In genomic region chr4:108461262-108461903, GRCm38 (mm10) we compare ENCODE assay signal across 8 mouse cellular contexts. TPM values are rescaled to one million over a fixed set of nuclear protein-coding genes. Genes with fewer than 3 reads are reported as not detected.
DNase-seq lines count a peak whose midpoint lies in the region; ATAC-seq and TF ChIP-seq lines count a peak whose summit lies in the region.

No protein-coding gene starts in this region.

- no peak overlapping the region for H3K27ac ChIP-seq in lung, embryonic 14.5 days (ENCODE audit: low read depth)
- no peak overlapping the region for H3K27ac ChIP-seq in forebrain, embryonic 10.5 days
- H3K27ac ChIP-seq in limb, embryonic 12.5 days = no peak overlapping the region

- TF ChIP-seq CTCF in lung, embryonic 14.5 days (IDR thresholded peaks at IDR 0.05; ENCODE audit: low read depth) = no peak

- peak overlapping the region; percentile 98 for H3K9ac ChIP-seq in lung, embryonic 14.5 days
- H3K9ac ChIP-seq in limb, embryonic 12.5 days (replicated peaks) = peak overlapping the region; percentile 47

- no peak for ATAC-seq in lung, embryonic 14.5 days (ENCODE audit: insufficient read depth)
- ATAC-seq in limb, embryonic 12.5 days (ENCODE audit: insufficient number of reproducible peaks, insufficient read depth, low FRiP score, low TSS enrichment, low read depth) = no peak
- ATAC-seq in neutrophil, adult 5-6 weeks (ENCODE audit: extremely low read depth, insufficient number of reproducible peaks, low FRiP score, poor library complexity, severe bottlenecking) = 0 out of 2 replicates have a peak, but pooled peaks have one; percentile 14

- peak overlapping the region; percentile 83 for H3K4me2 ChIP-seq in lung, embryonic 14.5 days
- peak overlapping the region; percentile 77 for H3K4me2 ChIP-seq in limb, embryonic 12.5 days

- H3K4me3 ChIP-seq in lung, embryonic 14.5 days (ENCODE audit: low read depth, low read length) = peak overlapping the region; percentile 98
- peak overlapping the region; percentile 86 for H3K4me3 ChIP-seq in forebrain, embryonic 10.5 days
- H3K4me3 ChIP-seq in limb, embryonic 12.5 days (replicated peaks) = peak overlapping the region; percentile 99

- WGBS in lung, embryonic 14.5 days = 23% methylated on average over 5 of the region's 5 CpGs
- WGBS in forebrain, embryonic 10.5 days = 81% methylated on average over 5 of the region's 5 CpGs
- 51% methylated on average over 5 of the region's 5 CpGs for WGBS in limb, embryonic 12.5 days

- H3K27me3 ChIP-seq in lung, embryonic 14.5 days (ENCODE audit: insufficient read depth, low read length) = no peaks in the 10 kb centered on the region
- no peaks in the 10 kb centered on the region for H3K27me3 ChIP-seq in forebrain, embryonic 10.5 days (ENCODE audit: poor library complexity, severe bottlenecking)
- no peaks in the 10 kb centered on the region for H3K27me3 ChIP-seq in limb, embryonic 12.5 days

- H3K4me1 ChIP-seq in lung, embryonic 14.5 days (ENCODE audit: insufficient read depth) = no peaks in the 10 kb centered on the region
- peaks cover 32% of the 10 kb centered on the region for H3K4me1 ChIP-seq in forebrain, embryonic 10.5 days
- H3K4me1 ChIP-seq in limb, embryonic 12.5 days (replicated peaks) = peaks cover 11% of the 10 kb centered on the region

- H3K9me3 ChIP-seq in lung, embryonic 14.5 days (ENCODE audit: low read depth, low read length) = no peaks in the 10 kb centered on the region
- H3K9me3 ChIP-seq in forebrain, embryonic 10.5 days = peaks cover 9% of the 10 kb centered on the region; the same call in 1 of the 2 replicates
- no peaks in the 10 kb centered on the region for H3K9me3 ChIP-seq in limb, embryonic 12.5 days

- intact Hi-C loops in gastrocnemius, postnatal 36 days (cut with DNase I) = no loop called here

- H3K36me3 ChIP-seq in lung, embryonic 14.5 days (ENCODE audit: insufficient read depth) = 0 out of 2 replicates have a peak, but pooled peaks cover 4% of the 10 kb centered on the region
- peaks cover 33% of the 10 kb centered on the region for H3K36me3 ChIP-seq in forebrain, embryonic 10.5 days (replicated peaks)
- H3K36me3 ChIP-seq in limb, embryonic 12.5 days = peaks cover 20% of the 10 kb centered on the region

- DNase-seq in lung, embryonic 14.5 days = no peak
- DNase-seq in lung, postnatal 10 days = no peak
- DNase-seq in forebrain, embryonic 10.5 days (ENCODE audit: extremely low spot score, low spot score) = no peak
- DNase-seq in layer of hippocampus, adult 11-12 months (ENCODE audit: low spot score) = no peak
- DNase-seq in gastrocnemius, postnatal 36 days = no peak
- DNase-seq in cerebellum, adult 11 months = no peak

RNA-seq across cellular contexts. Expression of gene Tut4, which starts 2.2 kb away (rescaled TPM):
- polyA plus RNA-seq in lung, embryonic 14.5 days (2014; fragmentation: Nextera tagmentation; extraction: Ambion mirVana) = 59.6 and 62.6 TPM in 2 replicates
- polyA plus RNA-seq in forebrain, embryonic 10.5 days (2016; fragmentation: Nextera tagmentation; extraction: Ambion mirVana) = 83.3 and 85.1 TPM in 2 replicates
- polyA plus RNA-seq in limb, embryonic 12.5 days (2016; fragmentation: Nextera tagmentation; extraction: Ambion mirVana) = 144 and 154 TPM in 2 replicates
- total RNA-seq in neutrophil, adult 5-6 weeks (2017) = 223 and 242 TPM in 2 replicates
- total RNA-seq in gastrocnemius, postnatal 36 days (2021) = 10 to 100 TPM; 15.7 to 23.2 TPM

RNA-seq across cellular contexts. Expression of gene Gpx7, which starts 54.6 kb away (rescaled TPM):
- 70.3 and 82.4 TPM in 2 replicates for polyA plus RNA-seq in lung, embryonic 14.5 days (2014; fragmentation: Nextera tagmentation; extraction: Ambion mirVana)
- 30.5 and 34.8 TPM in 2 replicates for polyA plus RNA-seq in forebrain, embryonic 10.5 days (2016; fragmentation: Nextera tagmentation; extraction: Ambion mirVana)
- polyA plus RNA-seq in limb, embryonic 12.5 days (2016; fragmentation: Nextera tagmentation; extraction: Ambion mirVana) = 62.0 and 62.9 TPM in 2 replicates
- total RNA-seq in neutrophil, adult 5-6 weeks (2017) = 0.61 and 0.70 TPM in 2 replicates
- total RNA-seq in gastrocnemius, postnatal 36 days (2021) = 1 to 10 TPM; 5.7 to 6.0 TPM
